Mouse (Mus musculus) G1E (cell line): Measurements from ENCODE around the gene Gm5617.

Experiments
- CTCF ChIP-seq: IDR thresholded peaks from 2 replicates; pipeline ENCODE4 v1.5.1; 2012; ENCODE audit warnings: low read depth, low read length, inconsistent platforms, mixed read lengths
- GATA1 ChIP-seq: IDR thresholded peaks from 2 replicates; pipeline ENCODE4 v1.6.1; 2012; ENCODE audit warnings: borderline replicate concordance, low read length, inconsistent platforms, mixed read lengths
- POLR2AphosphoS5 ChIP-seq: IDR thresholded peaks from 2 replicates; pipeline ENCODE4 v1.6.1; 2012; ENCODE audit warnings: low read depth, low read length, inconsistent platforms; ENCODE audit not compliant: insufficient replicate concordance
- TAL1 ChIP-seq: conservative IDR thresholded peaks from 2 replicates; pipeline ENCODE4 v1.6.1; 2012; ENCODE audit warnings: low read depth, low read length, inconsistent platforms, mixed read lengths

DNA sequence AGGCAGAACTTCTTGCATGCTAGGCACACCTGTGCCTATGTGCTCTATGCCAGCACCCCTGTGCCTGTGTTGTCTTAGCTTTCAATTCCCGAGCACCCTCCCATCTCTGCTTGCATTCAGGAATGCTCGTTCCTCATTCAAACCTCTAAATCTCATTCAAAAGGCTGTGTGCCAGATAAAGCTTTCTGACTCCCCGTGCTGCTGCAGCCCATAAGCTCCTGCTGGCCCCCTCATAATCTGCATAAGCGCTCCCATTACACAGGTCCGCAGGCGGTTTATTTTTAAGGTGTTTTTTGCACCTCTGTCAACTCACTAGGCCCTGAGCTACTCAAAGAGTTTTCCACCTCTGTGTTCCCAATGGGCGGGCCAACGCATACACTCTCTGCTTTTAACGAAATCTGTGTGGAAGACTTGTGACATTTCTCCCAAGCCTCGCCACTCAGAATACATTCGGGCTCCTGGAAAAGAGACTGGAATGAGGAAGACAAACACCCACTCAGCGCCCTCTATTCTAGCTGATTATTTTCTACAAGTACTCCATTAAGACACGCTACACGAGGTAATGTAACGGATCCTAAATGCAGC lies 22.7 kb upstream of the Gm5617 start:
- TF ChIP-seq GATA1 (no peak), TAL1 (no peak), CTCF (no peak), POLR2AphosphoS5 (no peak)
